Mouse (Mus musculus) liver, adult 2 months (tissue): ENCODE results near the gene Gm19426. TPM values are rescaled to one million over a fixed set of nuclear protein-coding genes. Genes with fewer than 3 reads are reported as not detected.

Source experiments
- DNase-seq: peaks from one replicate; pipeline ENCODE4 v3.0.0-alpha.2; 2011; ENCODE audit warnings: low read depth, low spot score; ENCODE audit errors: extremely low read depth
- H3K27ac ChIP-seq: fragments of 200-500 bp; replicated peaks from 2 replicates; pipeline ENCODE4 v1.5.1; 2012; ENCODE audit warnings: low read depth, mild to moderate bottlenecking, control low read depth, inconsistent platforms, low read length; ENCODE audit not compliant: insufficient read depth
- H3K27me3 ChIP-seq: fragments of 200-500 bp; 2 replicates; pipeline ENCODE4 v1.6.1; 2012; ENCODE audit warnings: mild to moderate bottlenecking, moderate library complexity, low read length, inconsistent platforms; ENCODE audit not compliant: control insufficient read depth, insufficient read depth
- H3K36me3 ChIP-seq: fragments of 200-500 bp; 2 replicates; pipeline ENCODE4 v1.6.1; 2012; ENCODE audit warnings: low read length, inconsistent platforms; ENCODE audit not compliant: control insufficient read depth, insufficient read depth
- H3K4me1 ChIP-seq: fragments of 200-500 bp; 2 replicates; pipeline ENCODE4 v1.6.1; 2011; ENCODE audit warnings: low read length; ENCODE audit not compliant: control insufficient read depth, insufficient read depth
- H3K4me3 ChIP-seq: fragments of 200-500 bp; 2 replicates; pipeline ENCODE4 v1.5.1; 2011; ENCODE audit warnings: low read depth, mild to moderate bottlenecking, control low read depth, low read length, moderate library complexity; ENCODE audit not compliant: insufficient read depth
- H3K79me2 ChIP-seq: fragments of 200-500 bp; 2 replicates; pipeline ENCODE4 v1.6.1; 2012; ENCODE audit warnings: inconsistent platforms, mild to moderate bottlenecking, low read length, moderate library complexity; ENCODE audit not compliant: control insufficient read depth, insufficient read depth
- H3K9ac ChIP-seq: fragments of 200-500 bp; 2 replicates; pipeline ENCODE4 v1.6.1; 2012; ENCODE audit warnings: low read depth, mild to moderate bottlenecking, control low read depth, inconsistent platforms, low read length
- CTCF ChIP-seq: fragments of 200-500 bp; IDR thresholded peaks from 2 replicates; pipeline ENCODE4 v1.5.1; 2011; ENCODE audit warnings: low read depth, low read length, control low read depth
- POLR2A ChIP-seq: fragments of 200-500 bp; IDR thresholded peaks from 2 replicates; pipeline ENCODE4 v1.6.1; 2011; ENCODE audit warnings: low read length, control low read depth; ENCODE audit not compliant: insufficient read depth; ENCODE audit errors: extremely low read depth
- WGBS: fragments of 180-500 bp; shearing (Covaris S2); methylation state at CpG from one replicate; pipeline ENCODE4 v1.1.7; 2018; 5-methylcytosine and 5-hydroxymethylcytosine counted together
- polyA plus RNA-seq: library from polyadenylated mRNA; depleted of rRNA; stranded (reverse); fragments of >200 nt; gene quantifications from 2 replicates; pipeline ENCODE4 v1.2.3, GENCODE M21; 2012; rRNA removed
- total RNA-seq: library from RNA; depleted of rRNA; stranded (reverse); fragments of >200 nt; gene quantifications from 2 replicates; pipeline ENCODE4 v1.2.3, GENCODE M21; 2014; rRNA removed

Gm19426 gene
- total and polyA plus RNA-seq, 2 experiments = 3.0 to 3.1 TPM

- H3K4me3 ChIP-seq = no peak overlapping the region
- H3K4me1 ChIP-seq = peaks cover 12% of the 10 kb centered on the region
- peaks cover 37% of the 10 kb centered on the region for H3K36me3 ChIP-seq
- H3K79me2 ChIP-seq = peaks cover 16% of the 10 kb centered on the region; the same call in 1 of the 2 replicates
- TF ChIP-seq POLR2A (no peak), CTCF (no peak)
- no peak overlapping the region for H3K27ac ChIP-seq
- no peak for DNase-seq
- 97% methylated on average over 1 of the region's 1 CpGs for WGBS
- H3K9ac ChIP-seq = no peak overlapping the region
- H3K27me3 ChIP-seq = no peaks in the 10 kb centered on the region
These were observed 38.2 kb downstream of the Gm19426 start for GRCm38 (mm10) chr2:84705295-84705694.

- 84% methylated on average over 5 of the region's 5 CpGs for WGBS
- H3K27me3 ChIP-seq = no peaks in the 10 kb centered on the region
- no peak overlapping the region for H3K9ac ChIP-seq
- H3K27ac ChIP-seq = no peak overlapping the region
- DNase-seq = no peak
- H3K36me3 ChIP-seq = peaks cover 33% of the 10 kb centered on the region
- H3K4me3 ChIP-seq = no peak overlapping the region
- TF ChIP-seq CTCF (no peak), POLR2A (no peak)
- peaks cover 12% of the 10 kb centered on the region for H3K4me1 ChIP-seq
- peaks cover 9% of the 10 kb centered on the region; the same call in 1 of the 2 replicates for H3K79me2 ChIP-seq
These were observed 39.1 kb downstream of the Gm19426 start for GRCm38 (mm10) chr2:84704329-84704728.

GRCm38 (mm10) chr2:84703497-84703896 is 40.0 kb downstream of the Gm19426 start:
- H3K9ac ChIP-seq = no peak overlapping the region
- H3K27me3 ChIP-seq = no peaks in the 10 kb centered on the region
- peaks cover 5% of the 10 kb centered on the region; the same call in 1 of the 2 replicates for H3K79me2 ChIP-seq
- no peak overlapping the region for H3K4me3 ChIP-seq
- 83% methylated on average over 1 of the region's 1 CpGs for WGBS
- DNase-seq = no peak
- H3K4me1 ChIP-seq = peaks cover 12% of the 10 kb centered on the region
- peaks cover 32% of the 10 kb centered on the region for H3K36me3 ChIP-seq
- TF ChIP-seq CTCF = no peak
- TF ChIP-seq POLR2A = no peak
- no peak overlapping the region for H3K27ac ChIP-seq

- no peak for DNase-seq
- peaks cover 58% of the 10 kb centered on the region for H3K36me3 ChIP-seq
- TF ChIP-seq CTCF (no peak), POLR2A (no peak)
- no peak overlapping the region for H3K27ac ChIP-seq
- 95% methylated on average over 5 of the region's 5 CpGs for WGBS
- H3K9ac ChIP-seq = no peak overlapping the region
- no peaks in the 10 kb centered on the region for H3K4me1 ChIP-seq
- H3K4me3 ChIP-seq = no peak overlapping the region
- H3K27me3 ChIP-seq = no peaks in the 10 kb centered on the region
- no peaks in the 10 kb centered on the region for H3K79me2 ChIP-seq
These were observed 48.3 kb downstream of the Gm19426 start for GRCm38 (mm10) chr2:84695007-84695695.

Other genes starting within 250 kb of the Gm19426 start
- gene Ctnnd1, start 92.9 kb downstream of the Gm19426 start, total RNA-seq = 47.4 and 53.2 TPM in 2 replicates
- gene Ctnnd1, start 92.9 kb downstream of the Gm19426 start, polyA plus RNA-seq = 29.7 and 31.4 TPM in 2 replicates
- 0.07 TPM in 1 of 2 replicates, not detected in the other for gene Btbd18, start 84.6 kb downstream of the Gm19426 start, total RNA-seq
- gene Btbd18, start 84.6 kb downstream of the Gm19426 start, polyA plus RNA-seq = not detected in 2 replicates
- 19.2 and 27.3 TPM in 2 replicates for gene Selenoh, start 72.9 kb downstream of the Gm19426 start, total RNA-seq
- 18.8 and 19.6 TPM in 2 replicates for gene Selenoh, start 72.9 kb downstream of the Gm19426 start, polyA plus RNA-seq
- gene Gm28635, start 65.6 kb downstream of the Gm19426 start, total RNA-seq = not detected in 2 replicates
- gene Gm28635, start 65.6 kb downstream of the Gm19426 start, polyA plus RNA-seq = not detected in 2 replicates
- gene Med19, start 65.3 kb downstream of the Gm19426 start, total RNA-seq = 7.9 and 9.3 TPM in 2 replicates
- gene Med19, start 65.3 kb downstream of the Gm19426 start, polyA plus RNA-seq = 5.5 and 5.6 TPM in 2 replicates
- 50.6 and 53.6 TPM in 2 replicates for gene Tmx2, start 64.5 kb downstream of the Gm19426 start, total RNA-seq
- gene Tmx2, start 64.5 kb downstream of the Gm19426 start, polyA plus RNA-seq = 83.5 and 92.1 TPM in 2 replicates
- gene Zdhhc5, start 28.5 kb downstream of the Gm19426 start, total RNA-seq = 21.9 and 25.8 TPM in 2 replicates
- 35.6 and 36.1 TPM in 2 replicates for gene Zdhhc5, start 28.5 kb downstream of the Gm19426 start, polyA plus RNA-seq
- 7.9 and 10.9 TPM in 2 replicates for gene Clp1, start 16.3 kb downstream of the Gm19426 start, total RNA-seq
- gene Clp1, start 16.3 kb downstream of the Gm19426 start, polyA plus RNA-seq = 8.6 and 12.6 TPM in 2 replicates
- not detected in 2 replicates for gene Ypel4, start 9.6 kb downstream of the Gm19426 start, total RNA-seq
- gene Ypel4, start 9.6 kb downstream of the Gm19426 start, polyA plus RNA-seq = 0.05 TPM in 2 replicates
- 298 and 437 TPM in 2 replicates for gene Serping1, start 31.8 kb upstream of the Gm19426 start, total RNA-seq
- gene Serping1, start 31.8 kb upstream of the Gm19426 start, polyA plus RNA-seq = 979 and 1,033 TPM in 2 replicates
- gene Ube2l6, start 55.2 kb upstream of the Gm19426 start, total RNA-seq = 42.4 and 44.3 TPM in 2 replicates
- gene Ube2l6, start 55.2 kb upstream of the Gm19426 start, polyA plus RNA-seq = 99.8 and 106 TPM in 2 replicates
- gene Smtnl1, start 79.0 kb upstream of the Gm19426 start, total RNA-seq = 0.18 TPM in 1 of 2 replicates, not detected in the other
- not detected in 2 replicates for gene Smtnl1, start 79.0 kb upstream of the Gm19426 start, polyA plus RNA-seq
- gene Timm10, start 83.3 kb upstream of the Gm19426 start, total RNA-seq = 36.1 and 36.4 TPM in 2 replicates
- 45.8 and 52.2 TPM in 2 replicates for gene Timm10, start 83.3 kb upstream of the Gm19426 start, polyA plus RNA-seq
- 7.2 and 10.0 TPM in 2 replicates for gene Slc43a1, start 95.2 kb upstream of the Gm19426 start, total RNA-seq
- 8.9 and 12.1 TPM in 2 replicates for gene Slc43a1, start 95.2 kb upstream of the Gm19426 start, polyA plus RNA-seq
- gene Rtn4rl2, start 143.1 kb upstream of the Gm19426 start, total RNA-seq = 0.13 TPM in 1 of 2 replicates, not detected in the other
- gene Rtn4rl2, start 143.1 kb upstream of the Gm19426 start, polyA plus RNA-seq = 0.29 and 0.50 TPM in 2 replicates
- gene Slc43a3, start 192.9 kb upstream of the Gm19426 start, total RNA-seq = 25.7 and 26.6 TPM in 2 replicates
- gene Slc43a3, start 192.9 kb upstream of the Gm19426 start, polyA plus RNA-seq = 23.2 and 30.6 TPM in 2 replicates
- not detected in 2 replicates for gene Prg2, start 236.8 kb upstream of the Gm19426 start, total RNA-seq
- 0.11 TPM in 1 of 2 replicates, not detected in the other for gene Prg2, start 236.8 kb upstream of the Gm19426 start, polyA plus RNA-seq
- gene Prg3, start 244.6 kb upstream of the Gm19426 start, total RNA-seq = not detected in 2 replicates
- gene Prg3, start 244.6 kb upstream of the Gm19426 start, polyA plus RNA-seq = not detected in 2 replicates